Mouse (Mus musculus) myocyte (in vitro differentiated cells): ENCODE data around the gene Crnkl1. TPM values are rescaled to one million over a fixed set of nuclear protein-coding genes. Genes with fewer than 3 reads are reported as not detected.
A peak's percentile ranks its signal among the peaks of the same experiment; 100 is the strongest.

Experiments
- H3K27me3 ChIP-seq: one replicate; pipeline ENCODE4 v1.6.1; 2011; ENCODE audit not compliant: control insufficient read depth, insufficient read depth, insufficient read length
- H3K36me3 ChIP-seq: one replicate; pipeline ENCODE4 v1.6.1; 2011; ENCODE audit not compliant: control insufficient read depth, insufficient read depth
- H3K4me2 ChIP-seq: one replicate; pipeline ENCODE4 v1.6.1; 2011; ENCODE audit warnings: low read depth, control low read depth
- H3K4me3 ChIP-seq: one replicate; pipeline ENCODE4 v1.5.1; 2011; ENCODE audit warnings: mild to moderate bottlenecking, control low read depth, moderate library complexity
- H3K79me2 ChIP-seq: one replicate; pipeline ENCODE4 v1.6.1; 2011; ENCODE audit not compliant: control insufficient read depth, insufficient read depth
- H3ac ChIP-seq: one replicate; pipeline ENCODE4 v1.6.1; 2011; ENCODE audit not compliant: control insufficient read depth, insufficient read length
- CEBPB ChIP-seq: IDR thresholded peaks from 2 replicates; pipeline ENCODE4 v1.6.1; 2011; ENCODE audit warnings: mild to moderate bottlenecking, moderate library complexity; ENCODE audit not compliant: poor library complexity, insufficient read depth, severe bottlenecking
- E2F4 ChIP-seq: IDR thresholded peaks from one replicate; pipeline ENCODE4 v1.6.1; 2011; ENCODE audit warnings: mild to moderate bottlenecking, control low read depth, moderate library complexity; ENCODE audit not compliant: insufficient read depth
- MAX ChIP-seq: IDR thresholded peaks from one replicate; pipeline ENCODE4 v1.6.1; 2011; ENCODE audit warnings: low read depth, mild to moderate bottlenecking, control low read depth
- MYOD1 ChIP-seq, 3 experiments: IDR thresholded peaks; one replicate each; pipeline ENCODE4 v1.6.1; 2011; ENCODE audit warnings: control low read depth in 2 of 3, low read depth in 2 of 3, mild to moderate bottlenecking in 2 of 3, moderate library complexity in 1 of 3; ENCODE audit not compliant: insufficient read length in 2 of 3, control insufficient read depth in 1 of 3
- MYOG ChIP-seq, 3 experiments: IDR thresholded peaks; one replicate each; pipeline ENCODE4 v1.6.1; 2011; ENCODE audit warnings: control low read depth in 2 of 3, low read depth in 2 of 3, mild to moderate bottlenecking in 2 of 3; ENCODE audit not compliant: insufficient read length in 2 of 3, control insufficient read depth in 1 of 3, insufficient read depth in 1 of 3
- POLR2A ChIP-seq: IDR thresholded peaks from one replicate; pipeline ENCODE4 v1.6.1; 2011; ENCODE audit warnings: low read depth, mild to moderate bottlenecking, control low read depth, moderate library complexity; ENCODE audit not compliant: insufficient read length
- POLR2AphosphoS2 ChIP-seq: IDR thresholded peaks from one replicate; pipeline ENCODE4 v1.6.1; 2011; ENCODE audit warnings: low read depth, control low read depth; ENCODE audit not compliant: insufficient read length
- REST ChIP-seq: IDR thresholded peaks from one replicate; pipeline ENCODE4 v1.6.1; 2011; ENCODE audit warnings: mild to moderate bottlenecking, control low read depth, moderate library complexity; ENCODE audit not compliant: insufficient read depth, insufficient read length
- SRF ChIP-seq: IDR thresholded peaks from one replicate; pipeline ENCODE4 v1.6.1; 2011; ENCODE audit warnings: low read depth; ENCODE audit not compliant: control insufficient read depth, insufficient read length
- TCF12 ChIP-seq: IDR thresholded peaks from one replicate; pipeline ENCODE4 v1.6.1; 2011; ENCODE audit warnings: mild to moderate bottlenecking, control low read depth; ENCODE audit not compliant: poor library complexity, insufficient read depth, severe bottlenecking
- TCF3 ChIP-seq: IDR thresholded peaks from one replicate; pipeline ENCODE4 v1.6.1; 2011; ENCODE audit warnings: low read depth, control low read depth; ENCODE audit not compliant: insufficient read length
- USF1 ChIP-seq: IDR thresholded peaks from one replicate; pipeline ENCODE4 v1.6.1; 2011; ENCODE audit warnings: low read depth, mild to moderate bottlenecking, control low read depth, moderate library complexity
- polyA plus RNA-seq: library from polyadenylated mRNA; unstranded; fragments of >200 nt; fragmentation: generic; extraction: Trizol; gene quantifications from one replicate; pipeline ENCODE4 v1.2.1, GENCODE M21; 2012; ENCODE audit warnings: missing spikeins

Crnkl1 gene
- polyA plus RNA-seq: 10.9 TPM

- H3K4me3 ChIP-seq: peak within 1 kb of the TSS; percentile 96
- H3K27me3 ChIP-seq: peaks cover 3% of the 10 kb centered on the region
- peak within 1 kb of the TSS; percentile 51 for H3ac ChIP-seq
- TF ChIP-seq TCF12 (no peak), MYOG (IDR thresholded peaks at IDR 0.05; ENCODE audit: control insufficient read depth in 1 of 3, insufficient read depth in 1 of 3, insufficient read length in 2 of 3, low read depth in 2 of 3) (peak in 1 of 3 experiments; percentile 9), CEBPB (no peak), REST (no peak), TCF3 (no peak), MYOD1 (IDR thresholded peaks at IDR 0.05; ENCODE audit: control insufficient read depth in 1 of 3, insufficient read length in 2 of 3, low read depth in 2 of 3) (peak in 2 of 3 experiments; percentile 24 to 29), POLR2A (peak; percentile 53), E2F4 (peak; percentile 42)
- H3K79me2 ChIP-seq: peaks cover 10% of the 10 kb centered on the region
- H3K4me2 ChIP-seq: peak within 1 kb of the TSS; percentile 79
- H3K36me3 ChIP-seq: peaks cover 24% of the 10 kb centered on the region
Observed at GRCm38 (mm10) chr2:145934339-145935231, at the start of gene Crnkl1, which contains the start of gene Cfap61. Gene Crnkl1 (minus strand): TSS chr2:145935014. Gene Cfap61 (plus strand): TSS chr2:145934784.

DNA sequence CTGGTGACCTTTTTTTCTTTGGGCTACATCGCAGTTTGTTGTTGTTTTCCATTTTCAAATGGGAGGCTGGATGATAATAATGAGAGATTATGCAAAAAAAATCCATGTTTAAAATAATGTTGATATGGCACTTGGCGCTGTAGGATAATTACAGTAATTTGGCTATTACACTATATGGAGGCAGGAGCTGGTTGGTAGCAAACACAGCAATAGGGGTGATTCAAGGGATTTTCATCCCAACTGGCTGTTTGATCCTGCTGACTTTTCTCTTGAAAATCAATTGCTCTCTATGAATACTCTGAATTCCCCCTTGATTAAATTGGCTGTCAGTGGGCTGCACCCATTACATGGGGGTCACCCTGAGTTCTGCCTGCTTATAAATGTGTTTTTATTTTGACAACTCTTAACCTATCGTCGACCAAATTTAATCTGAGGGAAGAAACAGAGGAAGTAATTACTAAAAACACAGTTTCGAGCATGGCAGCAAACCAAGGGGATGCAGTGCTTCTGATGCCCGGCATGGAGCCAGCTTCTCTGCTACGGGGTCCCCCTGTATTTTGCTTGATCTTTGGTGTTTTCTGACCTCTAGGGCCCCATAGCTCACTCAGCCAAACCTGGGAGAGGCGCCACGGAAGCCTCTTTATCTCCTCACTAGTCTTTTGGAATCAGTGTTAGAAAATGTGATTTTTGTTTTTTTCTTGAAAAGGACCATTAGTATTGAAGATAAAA is 47.7 kb upstream of the Crnkl1 start:
- Histone ChIP-seq H3ac (no peak overlapping the region), H3K79me2 (no peaks in the 10 kb centered on the region), H3K4me2 (no peak overlapping the region), H3K27me3 (peaks cover 19% of the 10 kb centered on the region), H3K4me3 (no peak overlapping the region), H3K36me3 (no peaks in the 10 kb centered on the region)
- no peak for TF ChIP-seq E2F4
- TF ChIP-seq POLR2A: no peak
- TF ChIP-seq SRF: no peak
- no peak for TF ChIP-seq REST
- TF ChIP-seq MAX: no peak
- TF ChIP-seq POLR2AphosphoS2: no peak
- TF ChIP-seq CEBPB: no peak
- no peak for TF ChIP-seq USF1
- TF ChIP-seq MYOG (IDR thresholded peaks at IDR 0.05; ENCODE audit: control insufficient read depth in 1 of 3, insufficient read depth in 1 of 3, insufficient read length in 2 of 3, low read depth in 2 of 3): no peak
- TF ChIP-seq MYOD1 (IDR thresholded peaks at IDR 0.05; ENCODE audit: control insufficient read depth in 1 of 3, insufficient read length in 2 of 3, low read depth in 2 of 3): no peak
- TF ChIP-seq TCF12: no peak
- TF ChIP-seq TCF3: no peak

DNA sequence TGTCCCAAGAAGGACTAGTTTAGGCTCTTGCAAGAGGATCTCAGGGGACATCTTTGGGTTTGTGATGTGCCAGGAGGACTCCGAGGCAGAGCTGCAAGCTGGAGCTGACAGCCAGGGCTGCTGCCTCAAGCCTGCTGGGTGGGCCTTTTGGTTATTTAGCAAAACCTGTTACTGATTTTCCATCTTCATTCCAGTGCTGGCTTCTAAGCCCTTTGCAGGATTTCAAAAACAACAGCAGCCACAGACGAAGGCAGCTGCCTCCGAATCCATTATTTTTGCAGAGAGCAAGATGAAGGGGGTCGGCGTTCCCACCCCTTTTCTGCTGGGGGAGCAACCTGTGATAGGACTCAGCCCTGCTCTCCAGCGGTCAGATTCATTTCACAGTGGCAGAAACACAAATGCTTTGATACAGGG is 46.9 kb upstream of the Crnkl1 start:
- no peaks in the 10 kb centered on the region for H3K79me2 ChIP-seq

DNA sequence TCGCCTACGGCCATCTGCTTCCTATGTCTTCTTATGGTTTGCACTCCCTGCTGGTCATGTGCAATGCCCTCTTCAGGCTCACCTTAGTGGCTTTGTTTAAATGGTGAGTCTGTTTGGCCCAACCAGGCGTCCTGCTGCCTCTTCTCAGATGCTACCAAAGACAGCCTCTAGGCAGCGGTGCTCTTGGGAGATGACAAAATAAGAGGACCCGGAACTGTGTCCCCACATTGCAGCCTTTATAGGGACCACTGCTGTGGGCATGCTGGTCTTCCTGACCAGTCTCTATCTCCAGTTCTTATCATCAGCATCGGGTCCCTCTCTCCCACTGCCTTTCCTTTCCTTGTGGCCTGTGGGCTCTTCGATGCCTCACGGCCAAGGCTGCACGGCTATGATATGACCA is 46.1 kb upstream of the Crnkl1 start:
- Histone ChIP-seq H3K79me2 (no peaks in the 10 kb centered on the region), H3K27me3 (peaks cover 19% of the 10 kb centered on the region), H3K36me3 (no peaks in the 10 kb centered on the region), H3K4me3 (no peak overlapping the region), H3K4me2 (no peak overlapping the region), H3ac (no peak overlapping the region)
- TF ChIP-seq USF1 (no peak), SRF (no peak), CEBPB (no peak), E2F4 (no peak), MYOG (IDR thresholded peaks at IDR 0.05; ENCODE audit: control insufficient read depth in 1 of 3, insufficient read depth in 1 of 3, insufficient read length in 2 of 3, low read depth in 2 of 3) (no peak), MYOD1 (IDR thresholded peaks at IDR 0.05; ENCODE audit: control insufficient read depth in 1 of 3, insufficient read length in 2 of 3, low read depth in 2 of 3) (no peak), REST (no peak), MAX (no peak), TCF12 (no peak), POLR2A (no peak), TCF3 (no peak), POLR2AphosphoS2 (no peak)

More for the DNA sequence above, 46.9 kb upstream of the Crnkl1 start:
- H3ac ChIP-seq: no peak overlapping the region
- H3K4me3 ChIP-seq: no peak overlapping the region
- TF ChIP-seq SRF: no peak
- TF ChIP-seq TCF12: no peak
- TF ChIP-seq MYOG (IDR thresholded peaks at IDR 0.05; ENCODE audit: control insufficient read depth in 1 of 3, insufficient read depth in 1 of 3, insufficient read length in 2 of 3, low read depth in 2 of 3): no peak
- TF ChIP-seq CEBPB: no peak
- TF ChIP-seq POLR2A: no peak
- no peak for TF ChIP-seq TCF3
- no peak for TF ChIP-seq USF1
- TF ChIP-seq REST: no peak
- TF ChIP-seq MAX: no peak
- TF ChIP-seq E2F4: no peak
- TF ChIP-seq MYOD1 (IDR thresholded peaks at IDR 0.05; ENCODE audit: control insufficient read depth in 1 of 3, insufficient read length in 2 of 3, low read depth in 2 of 3): no peak
- no peak for TF ChIP-seq POLR2AphosphoS2
- H3K36me3 ChIP-seq: no peaks in the 10 kb centered on the region
- no peak overlapping the region for H3K4me2 ChIP-seq
- H3K27me3 ChIP-seq: peaks cover 19% of the 10 kb centered on the region
